Mouse (Mus musculus) bone marrow macrophage, adult 2 months (primary cell): ENCODE measurements at regions not wholly inside any gene's neighbourhood (a gene's known extent, or its start where the extent isn't known, plus 50 kb on each side); places are given as distances from the start of the nearest gene placed in this dataset.

Experiments used
- CTCF ChIP-seq: IDR thresholded peaks from 2 replicates; pipeline ENCODE4 v1.5.1; 2012; ENCODE audit warnings: low read depth, mild to moderate bottlenecking, low read length, moderate library complexity
- POLR2A ChIP-seq: IDR thresholded peaks from 2 replicates; pipeline ENCODE4 v1.6.1; 2012; ENCODE audit warnings: mild to moderate bottlenecking, low read depth, low read length, borderline replicate concordance

- TF ChIP-seq CTCF (no peak), POLR2A (no peak)
These were observed 81.8 kb upstream of the Ptpn1 start for GRCm38 (mm10) chr2:167849999-167850552.
